Mouse (Mus musculus) spleen, adult 2 months (tissue): Measurements from ENCODE around the gene Sept5. TPM values are rescaled to one million over a fixed set of nuclear protein-coding genes. Genes with fewer than 3 reads are reported as not detected.

Source experiments
- DNase-seq, 2 experiments: peaks; one replicate each; pipeline versions ENCODE4 v3.0.0 to v3.0.0-alpha.2; 2012 to 2021; ENCODE audit warnings: low spot score in 2 of 2, low read depth in 1 of 2
- H3K27ac ChIP-seq: fragments of 200-500 bp; 2 replicates; pipeline ENCODE4 v1.5.1; 2012; ENCODE audit warnings: low read length, inconsistent platforms; ENCODE audit not compliant: insufficient read depth
- H3K27me3 ChIP-seq: fragments of 200-500 bp; 2 replicates; pipeline ENCODE4 v1.6.1; 2012; ENCODE audit warnings: mild to moderate bottlenecking, moderate library complexity, low read length, inconsistent platforms; ENCODE audit not compliant: control insufficient read depth, insufficient read depth
- H3K36me3 ChIP-seq: fragments of 200-500 bp; 2 replicates; pipeline ENCODE4 v1.6.1; 2012; ENCODE audit warnings: mild to moderate bottlenecking, low read length, inconsistent platforms; ENCODE audit not compliant: control insufficient read depth, insufficient read depth
- H3K4me1 ChIP-seq: fragments of 200-500 bp; 2 replicates; pipeline ENCODE4 v1.6.1; 2011; ENCODE audit warnings: inconsistent platforms; ENCODE audit not compliant: control insufficient read depth, insufficient read depth, insufficient read length
- H3K4me3 ChIP-seq: fragments of 200-500 bp; 2 replicates; pipeline ENCODE4 v1.5.1; 2011; ENCODE audit warnings: mild to moderate bottlenecking, inconsistent platforms; ENCODE audit not compliant: insufficient read depth, insufficient read length; ENCODE audit errors: extremely low read depth
- CTCF ChIP-seq: fragments of 200-500 bp; IDR thresholded peaks from 2 replicates; pipeline ENCODE4 v1.5.1; 2011; ENCODE audit warnings: mild to moderate bottlenecking, inconsistent platforms; ENCODE audit not compliant: insufficient read depth, insufficient read length, insufficient replicate concordance; ENCODE audit errors: extremely low read depth
- POLR2A ChIP-seq: fragments of 200-500 bp; IDR thresholded peaks from 2 replicates; pipeline ENCODE4 v1.6.1; 2011; ENCODE audit warnings: low read depth, low read length, inconsistent platforms
- WGBS: fragments of 180-500 bp; shearing (Covaris S2); methylation state at CpG from one replicate; pipeline ENCODE4 v1.1.7; 2018; 5-methylcytosine and 5-hydroxymethylcytosine counted together
- polyA plus RNA-seq: library from polyadenylated mRNA; depleted of rRNA; stranded (reverse); fragments of >200 nt; gene quantifications from 2 replicates; pipeline ENCODE4 v1.2.3, GENCODE M21; 2012

Sept5 gene
- polyA plus RNA-seq, 1 experiment: 1.9 TPM

DNA sequence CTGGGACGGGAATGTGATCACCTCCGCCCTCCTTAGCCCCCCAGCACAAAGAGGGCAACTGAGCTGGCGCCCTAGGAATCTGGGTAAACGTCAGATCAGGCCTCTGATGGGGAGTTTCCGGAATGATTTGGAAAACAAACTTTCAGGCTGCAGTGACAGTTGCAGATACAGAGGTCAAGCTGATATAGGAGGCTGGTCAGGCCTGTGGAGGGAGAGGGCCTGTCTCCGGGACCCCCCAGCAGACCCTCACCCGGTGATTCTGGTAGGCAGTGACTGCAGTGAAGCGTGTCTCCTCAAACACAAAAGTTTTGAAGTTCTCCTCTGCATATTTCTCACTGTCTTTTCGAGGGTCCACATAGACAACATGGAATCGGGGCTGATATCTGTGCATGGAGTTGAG lies 46.6 kb downstream of the Sept5 start:
- H3K4me3 ChIP-seq: no peak overlapping the region
- no peaks in the 10 kb centered on the region for H3K36me3 ChIP-seq
- H3K27me3 ChIP-seq: peaks cover 32% of the 10 kb centered on the region
- peaks cover 6% of the 10 kb centered on the region; the same call in 1 of the 2 replicates for H3K4me1 ChIP-seq
- DNase-seq: no peak
- TF ChIP-seq CTCF (no peak), POLR2A (no peak)
- no peak overlapping the region for H3K27ac ChIP-seq
- WGBS: 66% methylated on average over 10 of the region's 10 CpGs

DNA sequence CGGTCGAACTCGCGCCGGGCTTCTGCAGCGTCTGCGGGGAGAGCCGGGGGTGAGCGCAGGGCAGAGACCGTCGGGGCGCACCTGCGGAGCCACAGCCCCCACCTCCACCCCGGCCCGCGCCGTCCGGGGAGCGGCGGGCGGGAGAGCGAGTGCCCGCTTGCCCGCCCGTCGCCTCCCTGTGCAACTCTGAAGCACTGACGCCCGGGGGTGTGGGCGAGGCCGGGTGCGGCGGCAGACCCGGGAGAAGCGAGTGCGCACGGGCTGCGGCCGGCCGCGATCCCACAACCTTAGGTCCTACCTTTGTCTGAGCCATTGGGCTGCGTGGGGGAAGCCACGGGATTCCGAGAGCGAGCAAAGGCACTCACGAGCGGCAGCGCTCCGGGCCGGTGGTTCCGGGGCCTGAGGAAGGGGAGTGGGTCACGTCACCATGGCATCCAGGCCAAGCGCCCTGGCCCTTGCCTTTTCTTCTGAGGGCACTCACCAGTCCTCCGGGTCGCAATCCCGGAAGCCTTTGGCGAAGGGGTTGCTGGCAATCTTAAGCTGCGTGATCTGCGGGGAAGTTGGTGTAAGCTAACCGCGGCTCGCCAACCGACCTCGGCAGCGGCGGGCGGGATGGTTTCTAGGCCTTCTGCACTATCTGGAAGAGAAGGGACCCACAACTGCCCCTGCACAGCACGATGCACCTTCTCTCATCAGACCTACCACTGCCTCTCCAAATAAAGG lies 47.2 kb downstream of the Sept5 start:
- H3K27ac ChIP-seq: no peak overlapping the region
- peaks cover 27% of the 10 kb centered on the region for H3K27me3 ChIP-seq
- H3K4me1 ChIP-seq: peaks cover 6% of the 10 kb centered on the region; the same call in 1 of the 2 replicates
- no peak for DNase-seq
- TF ChIP-seq POLR2A (no peak), CTCF (no peak)
- WGBS: 5% methylated on average over 66 of the region's 67 CpGs
- no peak overlapping the region; the same call in 1 of the 2 replicates for H3K4me3 ChIP-seq
- H3K36me3 ChIP-seq: no peaks in the 10 kb centered on the region

DNA sequence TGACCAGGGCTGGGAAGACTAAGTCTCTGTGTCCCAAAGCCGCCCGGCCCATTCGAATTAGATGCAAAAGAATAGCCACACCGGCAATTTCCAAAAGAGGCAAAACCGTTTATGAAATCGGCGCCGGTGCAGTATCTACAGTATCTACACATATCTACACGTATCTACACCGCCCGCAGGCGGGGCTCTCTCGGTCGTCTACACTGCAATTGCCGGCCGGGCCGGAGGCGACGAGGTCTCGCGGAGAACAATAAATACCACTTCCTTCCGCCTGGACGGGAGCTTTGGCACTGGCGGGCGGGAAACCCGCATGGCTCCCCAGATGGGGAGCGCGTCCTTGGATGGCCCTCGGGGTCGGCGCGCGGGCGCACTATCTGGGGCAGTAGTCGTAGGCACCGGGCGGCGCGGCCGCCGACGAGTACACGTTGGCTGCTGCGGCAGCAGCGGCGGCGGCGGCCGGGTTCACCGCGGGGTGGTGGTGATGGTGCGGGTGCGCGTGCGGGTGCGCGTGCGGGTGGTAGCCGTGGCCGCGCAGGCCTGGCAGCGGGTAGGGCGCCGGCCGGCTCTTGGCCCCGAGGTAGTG lies 48.0 kb downstream of the Sept5 start:
- 2% methylated on average over 64 of the region's 66 CpGs for WGBS
- Histone ChIP-seq H3K4me1 (peaks cover 6% of the 10 kb centered on the region; the same call in 1 of the 2 replicates), H3K36me3 (no peaks in the 10 kb centered on the region), H3K4me3 (no peak overlapping the region; the same call in 1 of the 2 replicates), H3K27ac (no peak overlapping the region), H3K27me3 (peaks cover 26% of the 10 kb centered on the region)
- no peak for DNase-seq
- TF ChIP-seq POLR2A (no peak), CTCF (no peak)

DNA sequence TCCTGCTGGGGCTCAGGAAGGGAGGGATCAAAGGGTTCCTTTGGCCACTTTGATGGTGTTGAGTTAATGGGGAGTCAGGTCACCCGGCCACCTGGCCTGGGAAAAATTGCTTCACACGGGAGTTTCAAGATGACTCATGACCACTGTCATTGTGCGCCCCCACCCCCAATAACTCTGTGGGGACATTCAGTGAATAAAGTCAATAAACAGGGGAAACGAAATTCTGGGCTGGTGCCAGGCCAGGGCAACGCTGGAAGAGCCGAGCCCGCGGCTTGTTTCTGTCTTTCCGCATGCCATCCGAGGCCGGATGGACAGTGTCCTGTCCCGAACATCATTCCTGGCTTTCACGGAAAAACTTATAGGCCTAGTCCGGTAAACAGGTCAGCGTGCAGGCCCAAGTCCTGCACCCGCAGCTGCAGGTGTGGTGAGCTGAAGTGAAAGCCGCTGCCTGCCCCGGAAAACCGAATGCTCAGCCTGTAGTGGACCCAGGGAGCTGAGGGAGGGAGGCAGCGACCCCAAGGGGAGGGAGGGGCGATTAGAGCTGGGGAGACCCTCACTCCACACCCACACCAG lies 48.6 kb downstream of the Sept5 start:
- Histone ChIP-seq H3K4me1 (peaks cover 3% of the 10 kb centered on the region; the same call in 1 of the 2 replicates), H3K27ac (no peak overlapping the region), H3K27me3 (peaks cover 20% of the 10 kb centered on the region), H3K4me3 (no peak overlapping the region; the same call in 1 of the 2 replicates), H3K36me3 (no peaks in the 10 kb centered on the region)
- no peak for TF ChIP-seq CTCF
- TF ChIP-seq POLR2A: no peak
- DNase-seq: no peak
- WGBS: 12% methylated on average over 21 of the region's 21 CpGs

DNA sequence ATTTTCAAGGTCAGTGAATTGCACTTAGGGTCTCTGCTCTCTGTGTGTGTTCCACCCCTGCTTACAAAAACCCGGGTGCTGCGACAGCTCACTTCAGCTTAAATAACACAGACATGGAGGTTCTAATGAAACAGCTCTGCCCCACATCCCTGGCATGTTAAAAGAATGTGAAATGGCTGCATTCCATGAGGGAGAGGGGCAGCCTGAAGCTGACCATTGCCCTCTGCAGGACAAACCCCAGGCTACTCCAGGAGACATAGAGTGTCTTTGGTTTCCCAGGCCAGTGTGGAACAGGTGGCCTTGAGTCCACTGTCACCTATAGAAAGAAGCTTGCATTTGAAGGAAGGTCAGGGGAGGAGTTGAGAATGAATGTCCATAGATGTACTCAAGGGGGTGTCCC lies 49.4 kb downstream of the Sept5 start:
- 75% methylated on average over 2 of the region's 2 CpGs for WGBS
- H3K27ac ChIP-seq: no peak overlapping the region
- peaks cover 3% of the 10 kb centered on the region; the same call in 1 of the 2 replicates for H3K4me1 ChIP-seq
- DNase-seq: no peak
- TF ChIP-seq POLR2A: no peak
- no peak for TF ChIP-seq CTCF
- peaks cover 19% of the 10 kb centered on the region for H3K27me3 ChIP-seq
- H3K4me3 ChIP-seq: no peak overlapping the region
- no peaks in the 10 kb centered on the region for H3K36me3 ChIP-seq

DNA sequence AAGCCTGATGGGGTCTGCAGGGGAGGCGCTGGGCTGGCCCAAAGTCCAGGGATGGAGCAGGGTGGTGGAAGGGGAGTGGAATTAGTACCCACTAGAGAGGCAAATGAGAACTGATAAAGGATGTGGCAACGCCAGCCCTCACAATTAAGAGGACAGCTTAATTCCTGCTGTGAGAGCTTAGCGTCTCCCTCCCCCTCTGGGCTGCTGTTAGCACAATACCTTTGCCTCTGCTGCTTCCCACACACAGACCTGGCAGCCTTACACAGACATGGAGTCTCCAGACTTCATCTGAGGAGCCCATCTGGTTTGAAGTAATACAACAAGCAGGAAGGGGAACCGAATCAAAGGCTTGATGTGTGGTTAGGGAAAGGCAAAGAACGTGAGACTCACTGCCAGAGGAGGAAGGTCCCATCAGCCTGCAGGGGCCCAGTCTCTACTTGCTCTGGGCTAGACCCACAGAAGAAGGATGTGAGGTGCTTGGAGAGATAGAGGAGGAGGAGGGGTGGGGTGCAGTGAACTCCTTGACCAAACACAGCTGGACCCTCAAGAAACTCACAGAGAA lies 52.1 kb downstream of the Sept5 start:
- TF ChIP-seq CTCF (no peak), POLR2A (no peak)
- H3K27me3 ChIP-seq: peaks cover 12% of the 10 kb centered on the region
- H3K4me3 ChIP-seq: no peak overlapping the region
- peaks cover 3% of the 10 kb centered on the region; the same call in 1 of the 2 replicates for H3K4me1 ChIP-seq
- no peak overlapping the region for H3K27ac ChIP-seq
- WGBS: 35% methylated on average over 5 of the region's 5 CpGs
- DNase-seq: no peak
- H3K36me3 ChIP-seq: no peaks in the 10 kb centered on the region

DNA sequence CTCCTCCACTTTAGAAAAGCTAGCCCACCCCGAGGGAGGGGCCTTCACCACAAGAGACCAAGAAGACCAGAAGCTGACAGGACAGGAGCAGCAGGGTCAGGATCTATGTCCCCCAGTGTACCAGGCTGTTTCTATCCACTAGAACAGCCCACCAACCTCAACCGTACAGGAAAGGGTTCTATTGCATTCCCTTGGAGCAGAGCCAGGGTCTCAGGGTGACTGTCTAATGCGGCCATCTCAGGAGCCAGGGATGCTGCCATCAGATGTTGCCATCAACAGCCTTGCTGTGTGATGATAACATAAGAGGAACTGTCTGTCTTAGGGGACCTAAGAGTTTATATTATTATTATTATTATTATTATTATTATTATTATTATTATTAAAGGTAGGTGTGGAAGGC lies 52.7 kb downstream of the Sept5 start:
- Histone ChIP-seq H3K4me1 (peaks cover 3% of the 10 kb centered on the region; the same call in 1 of the 2 replicates), H3K27ac (no peak overlapping the region), H3K36me3 (no peaks in the 10 kb centered on the region), H3K4me3 (no peak overlapping the region), H3K27me3 (peaks cover 6% of the 10 kb centered on the region)
- no peak for TF ChIP-seq POLR2A
- no peak for TF ChIP-seq CTCF
- no peak for DNase-seq
- 55% methylated on average over 3 of the region's 3 CpGs for WGBS
